Mouse (Mus musculus): ENCODE measurements around the gene Dlg1. TPM values are rescaled to one million over a fixed set of nuclear protein-coding genes. Genes with fewer than 3 reads are reported as not detected.

The Dlg1 gene
- polyA plus RNA-seq, 1 experiment from 2014 or later, result 24.7 TPM

DNA sequence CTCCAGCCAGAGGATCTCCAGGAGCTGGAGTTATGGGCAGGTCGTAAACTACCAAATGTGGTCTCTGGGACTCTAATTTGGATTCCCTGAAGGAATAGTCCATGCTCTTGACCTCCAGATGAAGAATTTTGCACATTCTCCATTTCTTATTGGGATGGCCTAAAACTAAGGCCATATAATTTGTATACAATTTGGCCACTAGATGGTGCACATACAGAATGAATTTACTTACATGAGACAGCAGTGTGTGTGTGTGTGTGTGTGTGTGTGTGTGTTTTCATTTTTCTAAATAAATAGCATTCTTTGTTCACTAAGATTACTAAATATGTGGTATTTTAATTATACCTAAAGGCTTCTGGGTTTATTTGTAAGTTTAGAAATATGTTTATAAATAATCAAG, 87.3 kb downstream of the Dlg1 start:
- Histone ChIP-seq H3K4me2 (replicated peaks) (no peak overlapping the region), H3K27me3 (no peaks in the 10 kb centered on the region), H3K4me3 (no peak overlapping the region), H3K9me3 (no peaks in the 10 kb centered on the region), H3K9ac (replicated peaks) (no peak overlapping the region), H3K36me3 (no peaks in the 10 kb centered on the region), H3K4me1 (no peaks in the 10 kb centered on the region; the same call in 1 of the 2 replicates), H3K27ac (replicated peaks) (no peak overlapping the region)
- ATAC-seq (ENCODE audit: low FRiP score, low read depth), result no peak
- WGBS, result 95% methylated on average over 1 of the region's 1 CpGs

DNA sequence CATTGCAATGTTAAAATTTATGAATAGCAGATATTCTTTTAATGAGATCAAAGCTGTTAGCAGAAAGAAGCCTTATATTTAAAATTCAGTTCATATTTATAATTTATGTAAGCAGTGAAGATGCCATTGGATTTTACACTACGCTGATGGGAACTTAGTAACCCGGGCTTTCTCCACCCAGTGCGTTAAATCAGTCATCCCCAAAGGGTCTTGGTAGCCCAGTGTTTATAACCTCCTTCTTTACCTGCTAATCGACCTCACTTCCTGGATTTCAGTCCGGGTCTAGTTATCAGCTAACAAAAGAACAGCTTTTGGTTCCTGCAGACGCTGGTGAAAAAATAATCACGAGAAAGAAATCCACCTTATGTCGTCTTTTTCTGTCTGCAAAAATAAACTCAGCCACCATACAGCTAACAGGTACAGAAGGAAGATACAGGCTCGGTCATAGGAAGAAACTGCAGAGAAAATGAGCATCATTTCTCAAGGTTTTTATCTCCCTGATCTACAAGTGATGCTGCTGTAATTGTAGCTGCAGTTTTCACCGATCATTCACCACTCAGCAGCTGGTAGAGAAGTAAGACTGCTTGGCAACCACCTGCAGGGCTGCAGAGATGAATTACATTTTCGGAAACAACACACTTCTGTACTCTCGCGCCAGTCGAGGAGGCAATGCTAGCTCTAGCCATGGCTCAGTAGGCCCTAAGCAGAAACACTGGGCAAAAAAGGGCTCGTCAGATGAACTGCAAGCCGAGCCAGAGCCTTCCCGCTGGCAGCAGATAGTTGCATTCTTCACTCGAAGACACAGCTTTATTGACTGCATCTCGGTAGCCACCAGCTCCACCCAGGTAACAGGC, 91.2 kb downstream of the Dlg1 start:
- no peak overlapping the region for H3K4me3 ChIP-seq
- ATAC-seq (ENCODE audit: low FRiP score, low read depth), result no peak
- no peaks in the 10 kb centered on the region for H3K9me3 ChIP-seq
- no peaks in the 10 kb centered on the region for H3K36me3 ChIP-seq
- H3K4me1 ChIP-seq, result peaks cover 4% of the 10 kb centered on the region; the same call in 1 of the 2 replicates
- H3K27ac ChIP-seq (replicated peaks), result no peak overlapping the region
- no peaks in the 10 kb centered on the region for H3K27me3 ChIP-seq
- no peak overlapping the region for H3K9ac ChIP-seq (replicated peaks)
- WGBS, result 74% methylated on average over 19 of the region's 19 CpGs
- no peak overlapping the region for H3K4me2 ChIP-seq (replicated peaks)

DNA sequence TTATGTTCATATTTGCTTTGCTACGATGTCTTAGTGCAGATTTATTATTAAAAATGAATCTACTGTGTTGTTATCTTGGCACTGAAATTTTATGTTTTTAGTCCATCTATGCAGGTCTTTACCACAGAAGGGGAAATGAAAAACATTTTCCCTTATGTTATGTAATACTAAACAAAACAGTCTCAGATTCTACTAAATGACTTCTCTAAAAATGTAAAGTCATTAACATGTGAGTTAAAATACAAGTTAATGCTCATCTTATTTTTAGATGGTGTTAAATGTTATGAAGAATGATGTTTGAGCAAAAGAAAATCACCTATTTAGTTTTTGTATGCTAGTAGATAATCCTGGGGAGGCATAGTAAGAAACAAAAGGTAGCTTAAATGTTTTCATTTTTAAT, 91.8 kb downstream of the Dlg1 start:
- Histone ChIP-seq H3K36me3 (no peaks in the 10 kb centered on the region), H3K27ac (replicated peaks) (no peak overlapping the region), H3K4me3 (no peak overlapping the region), H3K4me2 (replicated peaks) (no peak overlapping the region), H3K27me3 (no peaks in the 10 kb centered on the region), H3K9me3 (no peaks in the 10 kb centered on the region), H3K9ac (replicated peaks) (no peak overlapping the region), H3K4me1 (peaks cover 4% of the 10 kb centered on the region; the same call in 1 of the 2 replicates)
- 95% methylated on average over 1 of the region's 1 CpGs for WGBS
- no peak for ATAC-seq (ENCODE audit: low FRiP score, low read depth)

DNA sequence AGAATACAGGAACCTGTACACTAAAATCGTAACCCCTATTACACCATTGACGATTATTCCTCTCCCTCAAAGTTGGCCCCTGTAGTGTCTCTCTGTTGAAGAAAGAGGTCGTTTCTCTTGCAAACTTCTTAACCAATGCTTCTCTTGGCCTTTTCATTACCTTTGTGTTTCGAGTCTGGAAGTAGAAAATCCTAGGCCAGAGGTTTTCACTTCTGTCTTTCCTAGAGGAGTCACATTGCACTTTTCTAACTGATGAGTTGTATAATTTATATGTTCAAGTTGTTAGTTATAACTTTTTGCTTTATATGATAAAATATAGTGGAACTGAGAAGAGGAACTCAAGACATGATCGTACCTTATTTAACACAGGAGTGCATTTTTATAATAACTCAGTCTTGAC, 93.2 kb downstream of the Dlg1 start:
- no peak overlapping the region for H3K9ac ChIP-seq (replicated peaks)
- H3K36me3 ChIP-seq, result no peaks in the 10 kb centered on the region
- no peak overlapping the region for H3K4me2 ChIP-seq (replicated peaks)
- no peak overlapping the region for H3K27ac ChIP-seq (replicated peaks)
- H3K9me3 ChIP-seq, result no peaks in the 10 kb centered on the region
- 82% methylated on average over 5 of the region's 5 CpGs for WGBS
- no peak for ATAC-seq (ENCODE audit: low FRiP score, low read depth)
- peaks cover 4% of the 10 kb centered on the region; the same call in 1 of the 2 replicates for H3K4me1 ChIP-seq
- no peaks in the 10 kb centered on the region for H3K27me3 ChIP-seq
- no peak overlapping the region for H3K4me3 ChIP-seq

DNA sequence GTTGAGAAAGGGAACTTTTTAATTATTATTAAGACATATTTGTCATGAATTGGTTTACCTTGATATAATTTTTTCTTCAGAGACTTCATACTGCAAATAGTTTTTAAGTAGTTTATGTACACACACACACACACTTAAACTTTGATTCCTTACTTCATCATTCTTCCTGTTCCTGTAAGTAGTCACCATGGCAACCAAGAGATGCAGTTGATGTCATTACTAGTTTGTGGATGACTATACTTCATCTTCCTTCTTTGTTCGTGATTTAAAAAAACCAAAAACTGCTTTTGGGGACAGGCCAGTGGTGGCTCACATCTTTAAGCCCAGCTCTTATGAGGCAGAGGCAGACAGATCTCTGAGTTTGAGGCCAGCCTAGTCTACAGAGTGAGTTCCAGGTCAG, 94.4 kb downstream of the Dlg1 start:
- Histone ChIP-seq H3K36me3 (no peaks in the 10 kb centered on the region), H3K9me3 (no peaks in the 10 kb centered on the region), H3K4me3 (no peak overlapping the region), H3K27ac (replicated peaks) (no peak overlapping the region), H3K4me2 (replicated peaks) (no peak overlapping the region), H3K9ac (replicated peaks) (no peak overlapping the region), H3K4me1 (peaks cover 4% of the 10 kb centered on the region; the same call in 1 of the 2 replicates), H3K27me3 (no peaks in the 10 kb centered on the region)
- no peak for ATAC-seq (ENCODE audit: low FRiP score, low read depth)
- 77% methylated on average over 1 of the region's 1 CpGs for WGBS

DNA sequence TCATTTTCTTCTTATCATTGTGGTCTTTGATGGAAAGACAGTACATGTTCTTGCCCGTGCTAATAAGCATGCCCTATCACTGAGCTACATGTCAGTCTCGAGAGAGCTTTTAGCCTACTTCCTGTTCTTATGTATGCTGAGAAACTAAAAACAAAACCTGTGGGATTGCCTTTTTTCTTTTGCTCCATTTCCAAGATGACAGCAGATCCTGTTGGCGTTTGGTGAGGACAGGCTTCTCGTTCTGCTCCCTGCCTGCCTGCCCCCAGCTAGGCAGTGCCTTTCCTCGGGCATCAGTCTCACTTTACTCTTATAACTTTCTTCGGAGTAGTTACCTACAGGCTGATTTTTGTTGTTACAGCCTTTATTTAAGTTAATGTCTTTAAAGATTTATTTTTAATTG, 96.2 kb downstream of the Dlg1 start:
- Histone ChIP-seq H3K4me2 (replicated peaks) (no peak overlapping the region), H3K9me3 (no peaks in the 10 kb centered on the region), H3K4me1 (peaks cover 4% of the 10 kb centered on the region; the same call in 1 of the 2 replicates), H3K27ac (replicated peaks) (no peak overlapping the region), H3K36me3 (no peaks in the 10 kb centered on the region), H3K4me3 (no peak overlapping the region), H3K9ac (replicated peaks) (no peak overlapping the region), H3K27me3 (no peaks in the 10 kb centered on the region)
- ATAC-seq (ENCODE audit: low FRiP score, low read depth), result no peak
- 82% methylated on average over 6 of the region's 6 CpGs for whole genome bisulfite sequencing

DNA sequence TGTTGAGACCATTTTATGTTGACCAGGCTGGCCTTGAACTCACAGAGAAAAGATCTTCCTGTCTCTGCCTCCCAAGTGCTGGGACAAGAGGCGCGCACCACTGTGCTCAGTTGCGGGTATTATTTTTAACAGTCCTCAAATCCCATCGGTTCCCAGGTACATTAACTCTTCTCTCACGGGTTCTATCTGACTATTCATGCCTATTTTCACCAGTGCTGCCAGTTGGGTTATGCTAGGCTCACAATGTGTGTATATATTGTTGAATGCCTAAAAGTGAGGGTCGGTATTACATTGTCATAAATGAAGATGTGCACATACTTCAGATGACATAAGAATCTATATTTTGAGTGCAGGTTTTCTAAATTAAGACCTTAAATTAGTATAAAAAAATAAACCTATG, 103.1 kb downstream of the Dlg1 start:
- H3K9me3 ChIP-seq, result no peaks in the 10 kb centered on the region
- H3K4me2 ChIP-seq (replicated peaks), result no peak overlapping the region
- H3K27ac ChIP-seq (replicated peaks), result peak overlapping the region; percentile 52
- H3K4me3 ChIP-seq, result no peak overlapping the region
- no peaks in the 10 kb centered on the region for H3K36me3 ChIP-seq
- H3K9ac ChIP-seq (replicated peaks), result no peak overlapping the region
- peaks cover 2% of the 10 kb centered on the region; the same call in 1 of the 2 replicates for H3K4me1 ChIP-seq
- WGBS, result 92% methylated on average over 6 of the region's 6 CpGs
- no peaks in the 10 kb centered on the region for H3K27me3 ChIP-seq
- no peak for ATAC-seq (ENCODE audit: low FRiP score, low read depth)

DNA sequence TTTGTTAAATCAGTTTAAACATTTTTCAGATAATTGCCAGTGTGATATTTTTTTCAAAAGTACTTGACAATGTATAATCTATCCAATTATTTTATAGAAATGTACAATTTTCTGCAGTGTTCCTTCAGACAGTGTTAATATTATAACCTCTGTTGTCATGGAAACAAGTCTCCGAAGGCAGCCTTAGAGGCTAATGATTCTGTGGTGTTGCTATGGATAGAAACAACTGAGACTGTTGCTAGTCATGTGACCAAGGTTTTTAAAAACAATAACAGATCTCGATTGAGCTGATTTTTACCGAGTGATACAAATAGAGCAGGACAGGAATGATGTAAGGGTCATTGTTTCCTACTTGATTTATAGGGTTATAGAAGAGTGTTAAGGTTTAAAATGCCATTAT, 103.5 kb downstream of the Dlg1 start:
- no peak overlapping the region for H3K9ac ChIP-seq (replicated peaks)
- WGBS, result 32% methylated on average over 3 of the region's 3 CpGs
- no peak overlapping the region for H3K4me3 ChIP-seq
- peaks cover 2% of the 10 kb centered on the region; the same call in 1 of the 2 replicates for H3K4me1 ChIP-seq
- H3K4me2 ChIP-seq (replicated peaks), result no peak overlapping the region
- no peak for ATAC-seq (ENCODE audit: low FRiP score, low read depth)
- no peak overlapping the region for H3K27ac ChIP-seq (replicated peaks)
- no peaks in the 10 kb centered on the region for H3K9me3 ChIP-seq
- no peaks in the 10 kb centered on the region for H3K27me3 ChIP-seq
- no peaks in the 10 kb centered on the region for H3K36me3 ChIP-seq

DNA sequence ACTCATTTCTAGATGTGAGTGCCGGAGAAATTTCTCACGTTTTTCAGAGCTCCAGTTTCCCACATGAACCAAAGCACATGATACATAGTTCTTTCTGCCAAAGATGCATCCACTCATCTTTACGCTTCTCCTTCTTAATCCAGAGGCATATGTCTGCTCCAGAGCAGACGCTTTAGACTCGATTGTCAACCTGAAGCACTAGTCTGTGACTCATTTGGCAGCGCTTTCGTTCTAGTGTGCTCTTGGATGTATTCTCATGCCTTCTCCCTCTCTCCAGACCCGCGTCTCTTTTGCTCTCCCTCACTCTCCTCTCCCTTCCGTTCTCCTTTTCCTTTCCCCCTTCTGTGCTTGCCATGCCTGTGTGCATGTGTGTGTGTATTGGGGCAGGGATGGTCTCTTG, 112.7 kb downstream of the Dlg1 start:
- ATAC-seq (ENCODE audit: low FRiP score, low read depth), result no peak
- no peak overlapping the region for H3K4me2 ChIP-seq (replicated peaks)
- 89% methylated on average over 10 of the region's 10 CpGs for WGBS
- no peak overlapping the region for H3K9ac ChIP-seq (replicated peaks)
- no peaks in the 10 kb centered on the region for H3K36me3 ChIP-seq
- H3K4me1 ChIP-seq, result no peaks in the 10 kb centered on the region
- no peak overlapping the region for H3K27ac ChIP-seq (replicated peaks)
- no peaks in the 10 kb centered on the region for H3K9me3 ChIP-seq
- no peak overlapping the region for H3K4me3 ChIP-seq
- no peaks in the 10 kb centered on the region for H3K27me3 ChIP-seq

DNA sequence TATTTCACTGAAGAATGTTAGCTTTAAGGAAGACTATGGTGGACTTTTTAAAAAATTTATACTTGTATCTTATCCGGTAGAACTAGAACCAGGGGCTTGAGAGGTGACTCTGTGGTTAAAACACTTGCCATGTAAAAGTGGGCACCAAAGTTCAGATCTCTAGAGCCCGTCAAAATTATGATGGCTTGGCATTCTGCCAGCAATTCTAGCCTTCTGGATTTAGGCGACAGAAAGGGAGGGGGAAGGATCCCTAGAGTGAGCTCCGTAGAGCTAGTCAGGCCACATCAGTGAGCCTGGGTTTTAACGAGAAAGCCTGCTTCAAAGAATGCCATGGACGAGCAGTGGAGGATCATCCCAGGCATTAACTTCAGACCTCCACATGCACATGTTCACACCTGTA, 117.8 kb downstream of the Dlg1 start:
- no peak overlapping the region for H3K4me2 ChIP-seq (replicated peaks)
- ATAC-seq (ENCODE audit: low FRiP score, low read depth), result no peak
- 62% methylated on average over 6 of the region's 6 CpGs for whole genome bisulfite sequencing
- no peaks in the 10 kb centered on the region for H3K4me1 ChIP-seq
- no peak overlapping the region for H3K9ac ChIP-seq (replicated peaks)
- H3K9me3 ChIP-seq, result no peaks in the 10 kb centered on the region
- no peak overlapping the region for H3K4me3 ChIP-seq
- no peaks in the 10 kb centered on the region for H3K36me3 ChIP-seq
- no peaks in the 10 kb centered on the region for H3K27me3 ChIP-seq
- no peak overlapping the region for H3K27ac ChIP-seq (replicated peaks)

DNA sequence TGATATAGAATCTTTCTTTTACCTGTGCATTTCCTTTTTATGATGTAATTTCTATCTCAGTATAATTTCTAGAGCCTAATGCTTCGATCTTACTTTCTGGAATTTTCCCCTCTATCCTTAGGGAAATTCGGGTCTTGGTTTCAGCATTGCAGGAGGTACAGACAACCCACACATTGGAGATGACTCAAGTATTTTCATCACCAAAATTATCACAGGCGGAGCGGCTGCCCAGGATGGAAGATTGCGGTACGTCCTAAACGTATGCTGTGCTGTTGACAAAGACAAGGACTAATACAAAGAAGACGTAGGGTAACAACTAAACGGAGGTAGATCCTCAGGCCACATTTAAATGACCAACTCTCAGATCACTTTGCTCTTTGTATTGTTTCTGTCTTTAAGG, 126.8 kb downstream of the Dlg1 start:
- WGBS, result 91% methylated on average over 9 of the region's 9 CpGs
- peaks cover 16% of the 10 kb centered on the region for H3K36me3 ChIP-seq
- H3K4me3 ChIP-seq, result no peak overlapping the region
- no peak overlapping the region for H3K9ac ChIP-seq (replicated peaks)
- no peaks in the 10 kb centered on the region for H3K9me3 ChIP-seq
- no peaks in the 10 kb centered on the region for H3K4me1 ChIP-seq
- ATAC-seq (ENCODE audit: low FRiP score, low read depth), result no peak
- no peak overlapping the region for H3K27ac ChIP-seq (replicated peaks)
- H3K4me2 ChIP-seq (replicated peaks), result no peak overlapping the region
- no peaks in the 10 kb centered on the region for H3K27me3 ChIP-seq

DNA sequence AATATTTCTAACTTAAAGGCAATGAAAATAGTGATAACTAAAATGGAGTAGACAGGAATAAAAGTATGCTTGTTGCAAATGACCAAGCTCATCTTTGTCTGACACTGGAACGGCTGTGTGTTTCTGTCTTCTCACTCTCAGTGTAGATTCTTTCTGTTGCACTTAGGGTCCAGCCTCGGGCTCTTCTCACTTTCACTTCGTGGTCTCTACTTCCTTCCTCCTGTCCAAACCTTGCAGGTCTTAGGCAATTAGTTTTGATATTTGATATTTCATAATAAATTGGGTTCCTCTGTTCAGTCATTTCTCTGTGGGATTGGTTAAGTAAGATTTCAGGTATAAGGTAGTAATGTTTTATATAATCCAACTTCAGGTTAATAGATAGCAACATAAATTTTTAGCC, 140.4 kb downstream of the Dlg1 start:
- H3K36me3 ChIP-seq, result peaks cover 18% of the 10 kb centered on the region
- no peak overlapping the region for H3K27ac ChIP-seq (replicated peaks)
- no peaks in the 10 kb centered on the region for H3K9me3 ChIP-seq
- H3K9ac ChIP-seq (replicated peaks), result no peak overlapping the region
- no peak for ATAC-seq (ENCODE audit: low FRiP score, low read depth)
- no peak overlapping the region for H3K4me2 ChIP-seq (replicated peaks)
- WGBS, result 89% methylated on average over 3 of the region's 3 CpGs
- H3K4me3 ChIP-seq, result no peak overlapping the region
- no peaks in the 10 kb centered on the region for H3K4me1 ChIP-seq
- H3K27me3 ChIP-seq, result no peaks in the 10 kb centered on the region

DNA sequence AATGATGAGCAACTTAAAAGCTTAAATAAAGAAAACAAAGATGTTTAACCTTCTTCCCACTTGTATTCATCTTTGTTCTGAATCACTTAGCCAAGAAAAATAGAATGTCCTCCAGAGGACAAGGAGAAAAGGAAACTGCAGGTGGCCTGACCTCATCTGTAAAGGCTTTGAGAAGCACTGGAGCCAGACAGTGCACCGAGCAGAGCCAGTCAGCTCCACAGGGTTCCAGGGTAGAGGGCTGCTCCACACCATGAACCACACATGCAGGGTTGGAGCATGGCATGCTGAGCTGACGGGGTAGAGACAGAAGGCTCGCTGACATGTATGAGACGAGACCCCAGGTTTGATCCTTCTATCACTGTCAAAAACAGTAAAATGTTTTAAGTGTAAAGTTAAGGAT, 162.8 kb downstream of the Dlg1 start:
- H3K4me1 ChIP-seq, result 0 out of 2 replicates have a peak, but pooled peaks cover 5% of the 10 kb centered on the region
- no peaks in the 10 kb centered on the region for H3K27me3 ChIP-seq
- H3K9ac ChIP-seq (replicated peaks), result no peak overlapping the region
- H3K4me2 ChIP-seq (replicated peaks), result no peak overlapping the region
- no peak for ATAC-seq (ENCODE audit: low FRiP score, low read depth)
- 15% methylated on average over 4 of the region's 4 CpGs for WGBS
- H3K9me3 ChIP-seq, result no peaks in the 10 kb centered on the region
- no peak overlapping the region for H3K27ac ChIP-seq (replicated peaks)
- H3K4me3 ChIP-seq, result no peak overlapping the region
- no peaks in the 10 kb centered on the region for H3K36me3 ChIP-seq

Measured in midbrain, embryonic 12.5 days (tissue).